10 mouse cellular contexts compared by ENCODE assay signal in the genomic region with DNA sequence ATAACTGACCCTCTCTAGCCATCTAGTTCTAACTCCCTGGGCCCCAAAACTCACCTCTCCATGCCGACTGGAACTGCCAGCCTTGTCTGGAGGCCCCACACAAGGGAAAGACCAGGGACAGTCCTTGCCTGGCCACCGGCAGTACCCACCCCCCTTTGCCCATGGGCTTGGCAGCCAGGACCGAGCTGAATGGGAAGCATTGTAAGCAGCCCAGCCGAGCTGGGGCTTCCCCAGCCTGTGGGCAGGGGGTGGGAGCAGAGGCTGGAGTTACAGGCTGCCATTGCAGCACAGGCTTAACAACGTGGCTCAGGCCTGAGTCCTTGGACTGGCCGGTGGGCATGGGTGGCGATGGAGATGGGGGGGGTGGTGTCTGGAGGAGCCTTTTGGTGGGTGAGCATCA. TPM values are rescaled to one million over a fixed set of nuclear protein-coding genes. Genes with fewer than 3 reads are reported as not detected.
DNase-seq lines count a peak whose midpoint lies in the region; ATAC-seq lines count a peak whose summit lies in the region.
"Had no signal": no experiment of that assay in that cellular context is flagged by ENCODE, and none has a peak within 500 bp of the region (broad histone marks: within the 10 kb centered on the region; RNA-seq: fewer than 3 reads in every experiment).

A gene (minus strand): TSS at position 113 of the 400 bp plus-strand sequence.

- DNase-seq in frontal cortex, adult 2 months (ENCODE audit: extremely low spot score in 1 of 2, low spot score in 1 of 2) = peak in 1 of 2 experiments; percentile 29
- DNase-seq in frontal cortex, postnatal 25 days (ENCODE audit: low spot score in 2 of 2) = no peak
- DNase-seq in brain, adult 2 months (ENCODE audit: low read depth, low spot score) = peak; percentile 77
- DNase-seq in left cerebral cortex, postnatal 4 days = peak; percentile 63
- no peak for DNase-seq in adrenal gland, adult 18-20 months (ENCODE audit: low spot score in 2 of 2)

- H3K27me3 ChIP-seq in hindbrain, embryonic 13.5 days = peaks cover 49% of the 10 kb centered on the region

- no peak within 1 kb of the TSS for H3K4me3 ChIP-seq in hindbrain, embryonic 13.5 days

- 50% methylated on average over 7 of the region's 7 CpGs for WGBS in hindbrain, embryonic 13.5 days

- 0 out of 2 replicates have a peak, but pooled peaks have one; percentile 37 for ATAC-seq in hindbrain, embryonic 13.5 days (ENCODE audit: low FRiP score)
- no peak for ATAC-seq in megakaryocyte-erythroid progenitor cell, adult 5-6 weeks (replicated peaks; ENCODE audit: low FRiP score, low TSS enrichment, poor library complexity, severe bottlenecking)
- no peak for ATAC-seq in CD4-positive, CD25-positive, alpha-beta regulatory T cell, adult 4 months
- ATAC-seq: liver, postnatal 0 days had no signal

- H3K9me3 ChIP-seq in hindbrain, embryonic 13.5 days = no peaks in the 10 kb centered on the region

- no peak within 1 kb of the TSS for H3K9ac ChIP-seq in hindbrain, embryonic 13.5 days
- H3K9ac ChIP-seq: liver, postnatal 0 days had no signal

- peaks cover 26% of the 10 kb centered on the region for H3K4me1 ChIP-seq in hindbrain, embryonic 13.5 days (replicated peaks)

- intact Hi-C loops in left cerebral cortex, postnatal 4 days (cut with DNase I) = no loop called here

- H3K4me2 ChIP-seq in hindbrain, embryonic 13.5 days = no peak within 1 kb of the TSS
- H3K4me2 ChIP-seq: heart, embryonic 11.5 days had no signal

- H3K36me3 ChIP-seq in hindbrain, embryonic 13.5 days = 0 out of 2 replicates have a peak, but pooled peaks cover 3% of the 10 kb centered on the region

- H3K27ac ChIP-seq in hindbrain, embryonic 13.5 days = no peak within 1 kb of the TSS

RNA-seq across cellular contexts. Expression of the gene that starts here (rescaled TPM):
- 20.2 and 20.8 TPM in 2 replicates for polyA plus RNA-seq in frontal cortex, adult 2 months (2012; rRNA removed)
- polyA plus RNA-seq in hindbrain, embryonic 13.5 days (2015; fragmentation: Nextera tagmentation; extraction: Ambion mirVana) = 13.5 and 14.2 TPM in 2 replicates
- 10 to 100 TPM; 25.3 to 26.6 TPM for total RNA-seq in left cerebral cortex, postnatal 4 days (2021)
- not detected in 2 replicates for total RNA-seq in megakaryocyte-erythroid progenitor cell, adult 5-6 weeks (2014; fragmentation: Nextera tagmentation)
- total RNA-seq in megakaryocyte-erythroid progenitor cell, adult 5-6 weeks (2017) = 0.09 TPM in 1 of 2 replicates, not detected in the other
- total RNA-seq in adrenal gland, adult 18-20 months (2021) = 1 to 10 TPM; 1.8 to 3.0 TPM
- 1 to 10 TPM; 1.5 to 2.3 TPM for polyA plus RNA-seq in CD4-positive, CD25-positive, alpha-beta regulatory T cell, adult 4 months (2017; shearing (Covaris generic))

Comparison
In these comparisons a context has a peak if more than half of its experiments do, and no peak if none do; other contexts are left out.
1. RNA of the gene that starts here (total RNA-seq): 25.3 to 26.6 TPM in left cerebral cortex, postnatal 4 days; 1.8 to 3.0 TPM in adrenal gland, adult 18-20 months and 0.09 TPM in megakaryocyte-erythroid progenitor cell, adult 5-6 weeks; every median in the first group is over 4 times any median in the second.
2. DNase-seq: peak in brain, adult 2 months (single experiment) and left cerebral cortex, postnatal 4 days (single experiment); none in frontal cortex, postnatal 25 days (0 of 2) and adrenal gland, adult 18-20 months (0 of 2).